Mouse (Mus musculus) cerebellum, adult 9-11 months (tissue): ENCODE data around the gene Col9a1.
A peak's percentile ranks its signal among the peaks of the same experiment; 100 is the strongest.

Source experiments
- DNase-seq: peaks from one replicate; pipeline ENCODE4 v3.0.0; 2022

Col9a1 gene

GRCm38 (mm10) chr1:24177224-24177851 is at the start of gene Col9a1:
TSS of gene Col9a1 (plus strand) at chr1:24177610.
- DNase-seq, result no peak

GRCm38 (mm10) chr1:24127866-24128265 is 49.5 kb upstream of the Col9a1 start:
- DNase-seq, result no peak

DNA sequence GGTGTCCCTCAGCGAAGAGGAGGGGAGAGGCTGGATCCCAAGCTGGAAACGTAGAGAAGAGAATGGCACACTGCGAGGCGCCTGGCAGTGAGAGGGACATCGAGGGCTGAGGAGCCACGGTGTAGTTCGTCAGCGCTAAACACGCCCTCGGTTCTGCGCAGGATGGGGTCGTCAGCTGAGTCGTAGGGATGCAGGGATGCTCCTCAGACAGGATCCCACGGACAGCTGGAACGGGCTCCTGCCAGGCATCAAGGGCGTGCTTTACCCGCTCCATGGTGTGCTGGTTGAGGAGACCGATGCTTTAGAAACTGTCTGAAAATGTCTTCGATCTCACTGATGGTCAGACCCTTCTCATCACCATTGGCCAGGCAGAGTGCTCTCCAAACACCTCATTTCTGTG is 43.6 kb upstream of the Col9a1 start:
- no peak for DNase-seq

GRCm38 (mm10) chr1:24134792-24135191 is 42.6 kb upstream of the Col9a1 start:
- DNase-seq, result peak; percentile 18

DNA sequence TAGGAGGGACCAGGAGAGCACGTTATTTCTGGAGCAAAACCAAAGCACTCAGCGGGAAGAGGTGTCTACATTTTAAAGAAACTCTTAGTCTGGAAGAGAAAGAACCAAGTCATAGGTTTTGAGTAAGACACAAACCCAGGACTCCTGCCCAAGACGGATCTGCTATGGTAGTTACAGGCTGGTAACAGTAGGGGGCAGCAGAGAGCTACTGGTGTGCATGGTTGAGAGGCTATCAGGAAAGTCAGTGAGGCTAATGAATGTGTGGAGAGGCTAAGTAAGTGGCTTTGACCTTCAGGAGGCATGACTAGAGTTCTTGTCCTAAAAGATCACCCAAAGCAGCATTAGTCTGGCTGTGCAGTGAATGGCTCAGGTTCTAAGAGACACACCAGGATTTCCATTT is 40.3 kb upstream of the Col9a1 start:
- DNase-seq, result peak; percentile 75

DNA sequence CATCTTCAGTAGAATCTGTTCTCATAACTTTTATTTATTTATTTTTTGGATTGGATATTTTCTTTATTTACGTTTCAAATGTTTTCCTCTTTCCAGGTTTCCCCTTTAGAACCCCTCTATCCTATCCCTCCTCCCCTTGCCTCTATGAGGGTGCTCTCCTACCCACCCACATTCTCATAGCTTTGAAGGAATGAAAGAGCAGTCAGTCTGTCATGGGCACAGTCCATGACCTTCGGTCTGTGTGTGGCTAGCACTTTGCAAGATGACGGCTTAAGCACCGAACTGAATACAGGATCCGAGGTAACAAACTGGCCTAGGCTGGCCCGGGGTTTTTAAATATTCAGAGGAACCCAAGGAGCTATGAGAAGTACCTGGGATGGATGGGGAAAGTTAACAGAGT is 36.9 kb upstream of the Col9a1 start:
- DNase-seq, result no peak

DNA sequence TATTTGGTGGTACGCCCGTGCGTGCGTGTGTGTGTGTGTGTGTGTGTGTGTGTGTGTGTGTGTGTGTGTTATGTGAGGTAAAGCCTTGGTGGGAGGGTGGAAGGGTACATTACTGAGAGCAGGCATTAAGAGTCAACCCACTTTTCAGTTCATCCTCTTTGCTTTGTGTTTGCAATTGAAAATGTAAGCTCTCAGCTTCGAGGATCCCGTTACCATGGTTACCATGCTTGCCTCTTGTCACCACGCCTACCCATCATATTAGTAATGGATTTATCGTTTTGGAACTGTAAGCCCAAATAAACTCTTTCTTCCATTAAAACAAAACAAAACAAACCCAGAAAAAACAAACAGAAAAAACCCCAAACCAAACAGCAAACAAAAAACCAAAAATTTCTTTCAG is 33.9 kb upstream of the Col9a1 start:
- no peak for DNase-seq

GRCm38 (mm10) chr1:24157751-24158150 is 19.7 kb upstream of the Col9a1 start:
- no peak for DNase-seq

GRCm38 (mm10) chr1:24169410-24169809 is 8.0 kb upstream of the Col9a1 start:
- DNase-seq, result no peak

- peak; percentile 61 for DNase-seq
Observed at GRCm38 (mm10) chr1:24171205-24171866, 6.1 kb upstream of the Col9a1 start.

DNA sequence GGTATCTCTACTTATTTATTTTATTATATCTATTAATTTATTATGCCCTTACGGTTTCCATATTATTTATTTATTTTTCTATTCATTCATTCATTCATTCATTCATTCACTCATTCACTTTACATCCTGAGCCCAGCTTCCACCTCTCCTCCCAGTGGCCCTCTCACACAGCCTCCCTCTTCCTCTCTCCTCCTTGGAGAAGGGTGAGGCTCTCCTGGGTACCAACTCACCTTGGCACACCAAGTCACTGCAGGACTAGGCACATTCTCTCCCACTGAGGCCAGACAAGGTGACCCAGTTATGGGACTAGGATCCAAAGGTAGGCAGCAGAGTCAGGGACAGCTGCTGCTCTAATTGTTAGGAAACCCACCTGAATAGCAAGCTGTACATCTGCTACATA is 5.5 kb upstream of the Col9a1 start:
- DNase-seq, result peak; percentile 18

GRCm38 (mm10) chr1:24172656-24173055 is 4.8 kb upstream of the Col9a1 start:
- no peak for DNase-seq

GRCm38 (mm10) chr1:24175761-24176160 is 1.6 kb upstream of the Col9a1 start:
- DNase-seq, result no peak

- DNase-seq, result no peak
Observed at GRCm38 (mm10) chr1:24179856-24180255, 2.4 kb downstream of the Col9a1 start.

DNA sequence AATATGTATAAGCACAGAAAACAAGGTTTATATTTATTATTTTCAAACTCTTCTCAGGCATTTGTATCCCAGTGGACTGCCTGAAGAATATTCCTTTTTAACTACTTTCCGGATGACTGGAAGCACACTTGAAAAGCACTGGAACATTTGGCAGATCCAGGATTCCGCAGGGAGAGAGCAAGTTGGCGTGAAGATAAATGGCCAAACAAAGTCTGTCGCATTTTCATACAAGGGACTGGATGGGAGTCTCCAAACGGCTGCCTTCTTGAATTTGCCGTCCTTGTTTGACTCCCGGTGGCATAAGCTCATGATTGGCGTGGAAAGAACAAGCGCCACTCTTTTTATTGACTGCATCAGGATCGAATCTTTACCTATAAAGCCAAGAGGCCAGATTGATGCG is 7.6 kb downstream of the Col9a1 start:
- no peak for DNase-seq

DNA sequence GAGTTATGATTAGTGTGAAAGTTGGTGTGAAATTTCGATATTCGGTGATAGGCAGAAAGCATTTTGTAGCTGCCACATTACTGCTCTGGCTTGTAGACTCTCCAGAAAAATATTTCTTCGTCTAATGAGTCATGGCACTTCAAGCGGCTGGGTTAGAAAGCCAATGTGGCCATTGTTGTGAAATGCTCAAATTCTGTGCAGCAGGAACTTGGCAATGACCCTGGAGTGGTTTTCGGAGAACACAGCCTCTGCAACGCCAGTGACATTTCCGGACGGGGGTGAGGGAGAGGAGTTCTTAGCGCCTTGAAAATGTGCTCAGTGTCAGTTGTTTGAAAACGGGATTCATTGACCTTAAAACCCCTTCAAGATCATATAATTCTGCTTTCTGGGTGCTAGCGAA is 9.6 kb downstream of the Col9a1 start:
- DNase-seq, result no peak

DNA sequence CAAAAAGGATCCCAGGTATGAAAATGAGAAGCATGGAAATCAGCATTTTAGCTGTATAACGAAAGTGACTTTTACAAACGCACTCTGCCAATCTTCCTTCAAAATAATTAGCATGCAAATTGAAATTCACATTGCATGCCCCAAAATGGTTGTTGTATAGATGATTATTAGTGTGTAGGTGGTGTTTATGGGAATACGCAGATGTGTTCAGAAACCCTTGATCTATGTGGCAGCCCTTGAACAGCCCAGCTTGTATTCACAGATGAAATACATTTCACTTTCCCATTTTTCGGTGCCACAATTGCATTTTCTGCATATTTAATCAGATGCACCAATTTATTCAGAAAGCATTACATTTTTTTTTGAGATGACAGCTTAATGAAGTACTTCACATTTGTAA is 14.3 kb downstream of the Col9a1 start:
- no peak for DNase-seq

- DNase-seq, result peak; percentile 50
Observed at GRCm38 (mm10) chr1:24194111-24194510, 16.7 kb downstream of the Col9a1 start.

GRCm38 (mm10) chr1:24195070-24195840 is 17.8 kb downstream of the Col9a1 start:
- peak; percentile 26 for DNase-seq

DNA sequence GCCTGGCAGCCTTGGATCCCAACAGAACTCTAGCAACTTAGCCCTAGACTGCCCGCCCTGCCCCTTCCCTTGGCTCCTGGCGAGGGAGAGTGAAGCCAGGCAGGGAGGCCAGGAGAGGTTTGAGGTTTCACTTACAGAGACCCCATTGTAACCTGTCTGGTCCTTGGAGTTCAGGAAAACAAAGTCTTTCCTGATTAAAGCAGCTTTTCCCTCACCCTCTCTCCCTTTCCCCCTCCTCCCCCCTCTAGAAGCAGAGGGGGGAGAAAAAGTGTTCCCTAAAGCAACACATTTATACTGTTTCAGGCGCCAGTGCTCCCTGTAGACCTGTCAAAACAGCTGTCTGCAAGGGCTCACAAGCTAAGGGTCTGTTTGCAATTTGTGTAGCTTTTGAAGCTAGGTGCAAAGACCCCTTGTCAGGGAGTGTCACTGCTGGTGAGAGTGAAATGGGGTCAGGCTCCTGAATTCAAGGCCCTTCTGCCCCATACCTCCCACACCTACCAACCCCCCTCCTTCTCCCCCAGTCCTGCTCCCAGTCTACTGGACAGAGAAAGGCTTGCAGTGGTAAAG is 18.6 kb downstream of the Col9a1 start:
- DNase-seq, result no peak

DNA sequence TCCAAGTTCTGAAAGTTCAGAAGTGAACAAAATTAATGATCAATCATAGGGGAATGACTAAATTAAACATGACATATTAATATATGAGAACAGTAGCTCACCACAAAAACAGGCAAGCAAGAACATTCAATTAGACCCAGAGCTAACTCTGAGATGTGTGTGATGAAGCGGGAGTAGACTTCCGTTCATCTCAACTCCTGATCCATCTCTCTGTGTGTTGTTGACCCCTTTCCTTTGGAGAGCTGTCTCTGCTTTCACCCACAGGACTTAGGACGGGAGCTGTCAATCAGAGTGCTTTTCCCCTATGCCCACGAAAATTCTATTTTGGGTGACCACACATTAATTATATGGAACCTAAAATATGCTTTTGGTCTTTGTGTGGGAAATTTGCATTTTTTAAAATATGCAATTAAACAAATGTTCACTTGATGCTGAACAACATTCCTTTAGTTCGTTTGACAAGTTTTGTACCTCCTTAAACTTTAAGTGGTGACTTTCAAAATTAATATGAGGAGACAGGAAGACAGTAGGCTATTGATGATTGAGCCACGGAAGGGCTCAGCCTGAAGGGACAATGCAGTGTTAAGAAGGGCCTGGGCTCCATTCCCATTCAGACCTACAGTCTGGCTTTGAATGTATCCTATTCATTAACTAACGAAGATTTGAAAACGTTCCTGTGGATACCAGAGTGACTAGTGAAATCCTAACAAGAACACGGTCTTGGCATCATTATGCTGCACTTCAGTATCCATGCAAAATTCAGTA is 34.4 kb downstream of the Col9a1 start:
- no peak for DNase-seq

- no peak for DNase-seq
Observed at GRCm38 (mm10) chr1:24219041-24219440, 41.6 kb downstream of the Col9a1 start.

GRCm38 (mm10) chr1:24222231-24222630 is 44.8 kb downstream of the Col9a1 start:
- peak; percentile 37 for DNase-seq
